36 mouse cellular contexts compared by ENCODE assay signal in genomic region chr9:108963577-108963976, GRCm38 (mm10). TPM values are rescaled to one million over a fixed set of nuclear protein-coding genes. Genes with fewer than 3 reads are reported as not detected.
"Had no signal": no experiment of that assay in that cellular context is flagged by ENCODE, and none has a peak within 500 bp of the region (broad histone marks: within the 10 kb centered on the region; RNA-seq: fewer than 3 reads in every experiment).

No protein-coding gene starts in this region.

- H3K27ac ChIP-seq: forebrain, embryonic 15.5 days; heart, embryonic 10.5 days; hindbrain, embryonic 13.5 days; hindbrain, embryonic 15.5 days; hindbrain, postnatal 0 days; kidney, embryonic 15.5 days; kidney, postnatal 0 days; limb, embryonic 13.5 days; limb, embryonic 15.5 days; liver, embryonic 12.5 days had no signal

- H3K36me3 ChIP-seq: forebrain, embryonic 15.5 days; heart, embryonic 10.5 days; heart, embryonic 12.5 days; hindbrain, embryonic 13.5 days; hindbrain, embryonic 15.5 days; kidney, embryonic 15.5 days; limb, embryonic 13.5 days; liver, embryonic 12.5 days had no signal

- H3K4me2 ChIP-seq: forebrain, embryonic 15.5 days; heart, embryonic 12.5 days; hindbrain, embryonic 13.5 days; hindbrain, embryonic 15.5 days; kidney, embryonic 15.5 days; limb, embryonic 13.5 days; limb, embryonic 15.5 days; liver, embryonic 12.5 days had no signal

- DNase-seq: forebrain, postnatal 0 days; heart, adult 18-20 months; heart, postnatal 10 days; heart, postnatal 4 days; kidney, adult 11 months; kidney, adult 2 months; kidney, adult 9 months; kidney, postnatal 14 days; kidney, postnatal 36 days; layer of hippocampus, adult 9-11 months; layer of hippocampus, postnatal 36 days; left cerebral cortex, postnatal 4 days had no signal

- H3K4me1 ChIP-seq: forebrain, embryonic 15.5 days; hindbrain, embryonic 13.5 days; hindbrain, embryonic 15.5 days; kidney, embryonic 15.5 days; limb, embryonic 13.5 days; limb, embryonic 15.5 days had no signal

- H3K9me3 ChIP-seq: forebrain, embryonic 15.5 days; heart, embryonic 10.5 days; heart, embryonic 12.5 days; hindbrain, embryonic 13.5 days; hindbrain, embryonic 15.5 days; kidney, embryonic 15.5 days; limb, embryonic 13.5 days; limb, embryonic 15.5 days; liver, embryonic 12.5 days had no signal

- H3K4me3 ChIP-seq: forebrain, embryonic 15.5 days; heart, embryonic 10.5 days; heart, embryonic 12.5 days; hindbrain, embryonic 13.5 days; hindbrain, embryonic 15.5 days; kidney, embryonic 15.5 days; limb, embryonic 13.5 days; limb, embryonic 15.5 days; liver, embryonic 12.5 days had no signal

- H3K27me3 ChIP-seq: forebrain, embryonic 15.5 days; hindbrain, embryonic 13.5 days; hindbrain, embryonic 15.5 days; kidney, embryonic 15.5 days; limb, embryonic 13.5 days; limb, embryonic 15.5 days; liver, embryonic 12.5 days had no signal

RNA-seq across cellular contexts. Expression of gene Ucn2, which starts 22.2 kb away (rescaled TPM):
- total RNA-seq: forebrain, postnatal 0 days; heart, adult 18-20 months; heart, adult 8-10 months; heart, postnatal 10 days; heart, postnatal 25 days; heart, postnatal 4 days; hindbrain, postnatal 0 days; layer of hippocampus, postnatal 14 days; left cerebral cortex, adult 18-20 months; left cerebral cortex, postnatal 25 days; liver, adult 2 months had no signal
- polyA plus RNA-seq: forebrain, embryonic 15.5 days; forebrain, postnatal 0 days; heart, embryonic 10.5 days; heart, embryonic 12.5 days; heart, embryonic 14.5 days; heart, embryonic 16.5 days; hindbrain, embryonic 11.5 days; hindbrain, embryonic 13.5 days; hindbrain, embryonic 15.5 days; hindbrain, postnatal 0 days; kidney, postnatal 0 days; limb, embryonic 11.5 days; liver, adult 2 months; liver, embryonic 12.5 days had no signal

RNA-seq across cellular contexts. Expression of gene Tmem89, which starts 49.2 kb away (rescaled TPM):
- total RNA-seq: heart, adult 18-20 months; heart, postnatal 10 days; heart, postnatal 25 days; heart, postnatal 4 days; layer of hippocampus, adult 18-20 months; layer of hippocampus, postnatal 36 days; left cerebral cortex, adult 18-20 months; left cerebral cortex, postnatal 10 days; liver, adult 2 months had no signal
- polyA plus RNA-seq: forebrain, embryonic 15.5 days; heart, embryonic 10.5 days; heart, embryonic 12.5 days; heart, embryonic 14.5 days; heart, embryonic 16.5 days; intestine, embryonic 14.5 days; kidney, embryonic 15.5 days; kidney, postnatal 0 days; limb, embryonic 11.5 days; limb, embryonic 13.5 days; liver, embryonic 12.5 days had no signal
